Mouse (Mus musculus): ENCODE measurements around the gene Sncb.
"Not testable (repeated sequence)": the region's sequence is repeated elsewhere in the genome, so short reads cannot be mapped to it uniquely, and the experiment has no call there.

Gene Sncb

GRCm38 (mm10) chr13:54766192-54766768, at the start of gene Sncb:
Gene Sncb (minus strand): TSS chr13:54766595.
- DNase-seq (ENCODE audit: low spot score): no peak

- no peak for DNase-seq (ENCODE audit: low spot score)
These were observed 47.0 kb upstream of the Sncb start for GRCm38 (mm10) chr13:54813381-54813780.

- DNase-seq (ENCODE audit: low spot score): no peak
These were observed 45.1 kb upstream of the Sncb start for GRCm38 (mm10) chr13:54811476-54811875.

- DNase-seq (ENCODE audit: low spot score): no peak
These were observed 41.7 kb upstream of the Sncb start for GRCm38 (mm10) chr13:54808067-54808466.

GRCm38 (mm10) chr13:54806434-54806976, 40.1 kb upstream of the Sncb start:
- DNase-seq (ENCODE audit: low spot score): no peak

GRCm38 (mm10) chr13:54805134-54805838, 38.9 kb upstream of the Sncb start:
- DNase-seq (ENCODE audit: low spot score): no peak

GRCm38 (mm10) chr13:54803010-54803409, 36.6 kb upstream of the Sncb start:
- no peak for DNase-seq (ENCODE audit: low spot score)

- DNase-seq (ENCODE audit: low spot score): no peak
These were observed 33.8 kb upstream of the Sncb start for GRCm38 (mm10) chr13:54800206-54800605.

- DNase-seq (ENCODE audit: low spot score): no peak
These were observed 33.3 kb upstream of the Sncb start for GRCm38 (mm10) chr13:54799701-54800100.

- DNase-seq (ENCODE audit: low spot score): no peak
These were observed 32.3 kb upstream of the Sncb start for GRCm38 (mm10) chr13:54798740-54799139.

- DNase-seq (ENCODE audit: low spot score): no peak
These were observed 31.7 kb upstream of the Sncb start for GRCm38 (mm10) chr13:54797861-54798643.

- DNase-seq (ENCODE audit: low spot score): no peak
These were observed 31.0 kb upstream of the Sncb start for GRCm38 (mm10) chr13:54797356-54797755.

- DNase-seq (ENCODE audit: low spot score): no peak
These were observed 28.4 kb upstream of the Sncb start for GRCm38 (mm10) chr13:54794843-54795242.

- no peak for DNase-seq (ENCODE audit: low spot score)
These were observed 27.7 kb upstream of the Sncb start for GRCm38 (mm10) chr13:54794002-54794577.

GRCm38 (mm10) chr13:54792259-54793230, 26.1 kb upstream of the Sncb start:
- DNase-seq (ENCODE audit: low spot score): no peak

GRCm38 (mm10) chr13:54789561-54790397, 23.4 kb upstream of the Sncb start:
- DNase-seq (ENCODE audit: low spot score): no peak

- DNase-seq (ENCODE audit: low spot score): peak; percentile 93
These were observed 22.6 kb upstream of the Sncb start, which contains the start of gene Tspan17 for GRCm38 (mm10) chr13:54788740-54789560. Gene Tspan17 (plus strand): TSS chr13:54789377.

- DNase-seq (ENCODE audit: low spot score): not testable (repeated sequence)
These were observed 21.2 kb upstream of the Sncb start for GRCm38 (mm10) chr13:54787591-54787990.

- DNase-seq (ENCODE audit: low spot score): no peak
These were observed 17.3 kb upstream of the Sncb start, which contains the start of gene Eif4e1b for GRCm38 (mm10) chr13:54783698-54784097. Gene Eif4e1b (plus strand): TSS chr13:54783998.

Measured in urinary bladder, postnatal 10 days (tissue).